Mouse (Mus musculus) thymus, postnatal 0 days (tissue): Measurements from ENCODE around the gene Slc22a8. TPM values are rescaled to one million over a fixed set of nuclear protein-coding genes. Genes with fewer than 3 reads are reported as not detected.

Experiments
- DNase-seq: peaks from one replicate; pipeline ENCODE4 v3.0.0-alpha.2; 2015; ENCODE audit warnings: low spot score
- polyA plus RNA-seq: library from polyadenylated mRNA; unstranded; fragments of >200 nt; fragmentation: Nextera tagmentation; extraction: Ambion mirVana; gene quantifications from 2 replicates; pipeline ENCODE4 v1.2.1, GENCODE M21; 2015

The Slc22a8 gene
- polyA plus RNA-seq, 1 experiment from 2014 or later = 0.22 TPM

DNA sequence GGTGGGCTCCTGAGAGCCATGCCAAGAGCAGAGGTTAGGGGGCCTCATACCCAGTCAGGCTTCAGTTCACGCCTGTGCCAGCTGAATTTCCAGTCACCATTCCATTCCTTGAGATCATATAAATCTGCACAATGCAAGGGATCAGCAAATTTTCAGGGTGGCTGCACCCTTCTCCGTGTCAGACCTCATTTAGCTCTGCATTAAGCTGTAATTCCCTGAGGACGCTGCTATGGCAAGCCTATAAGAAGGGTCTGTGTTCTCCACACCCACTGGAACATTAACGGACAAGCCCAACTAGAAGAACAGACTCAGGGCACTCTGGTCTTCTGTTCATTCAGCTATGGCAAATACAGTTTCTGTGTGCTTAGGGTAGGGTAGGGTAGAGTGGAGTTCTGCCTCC, 6.2 kb downstream of the Slc22a8 start:
- DNase-seq = no peak

DNA sequence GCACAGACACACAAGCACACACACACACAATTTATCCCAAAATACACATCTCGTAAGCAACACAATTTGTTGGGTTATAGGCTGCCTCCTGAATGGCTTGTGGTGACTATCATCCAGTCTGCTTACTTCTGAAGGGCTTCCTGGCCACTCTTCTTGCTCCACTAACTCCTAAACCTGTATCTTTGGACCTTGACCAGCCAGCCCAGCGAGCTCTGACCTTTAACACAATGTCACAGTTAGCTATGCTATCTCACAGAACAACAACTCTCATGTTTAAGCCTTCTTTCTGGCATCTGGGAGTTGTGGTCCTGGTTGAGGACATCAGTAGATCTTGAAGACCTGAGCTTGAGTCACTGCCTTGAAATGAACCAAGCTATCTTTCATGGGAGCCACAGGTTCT, 8.2 kb downstream of the Slc22a8 start:
- DNase-seq = no peak

DNA sequence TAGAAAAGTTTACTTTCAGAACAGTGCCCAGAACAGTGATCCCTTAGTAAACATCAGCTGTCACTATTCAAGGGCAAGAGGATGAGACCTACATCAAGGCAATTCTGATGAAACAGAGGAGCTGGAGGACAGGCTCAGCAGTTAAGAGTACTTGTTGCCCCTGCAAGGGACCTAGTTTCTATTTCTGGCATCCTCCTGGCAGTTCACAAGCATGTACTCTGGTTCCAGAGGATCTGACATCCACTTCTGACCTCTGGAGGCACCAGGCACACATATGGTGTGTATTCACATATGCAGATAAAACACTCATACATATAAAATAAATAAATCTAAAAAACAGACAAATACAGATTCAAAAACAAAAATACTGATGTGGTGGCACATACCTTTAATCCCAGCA, 10.9 kb downstream of the Slc22a8 start:
- DNase-seq = no peak

DNA sequence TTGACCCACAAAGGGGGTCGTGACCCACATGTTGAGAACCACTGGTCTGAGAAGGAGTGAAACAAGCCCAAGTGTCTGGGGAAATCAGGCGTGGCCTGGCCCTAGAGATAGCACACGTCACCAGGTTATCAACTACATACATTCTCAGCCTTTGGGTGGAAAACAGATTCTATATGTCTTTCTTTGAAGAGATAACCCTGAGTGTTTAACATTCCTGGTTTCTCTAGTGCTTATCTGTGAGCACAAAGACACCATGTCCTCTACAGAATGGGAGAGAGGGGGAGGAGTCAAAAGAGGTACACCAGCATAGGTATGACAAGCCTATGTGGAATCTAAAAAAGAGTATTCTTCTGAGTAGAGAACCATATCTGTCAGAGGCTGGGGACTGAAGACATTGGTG, 11.9 kb downstream of the Slc22a8 start:
- DNase-seq = no peak

DNA sequence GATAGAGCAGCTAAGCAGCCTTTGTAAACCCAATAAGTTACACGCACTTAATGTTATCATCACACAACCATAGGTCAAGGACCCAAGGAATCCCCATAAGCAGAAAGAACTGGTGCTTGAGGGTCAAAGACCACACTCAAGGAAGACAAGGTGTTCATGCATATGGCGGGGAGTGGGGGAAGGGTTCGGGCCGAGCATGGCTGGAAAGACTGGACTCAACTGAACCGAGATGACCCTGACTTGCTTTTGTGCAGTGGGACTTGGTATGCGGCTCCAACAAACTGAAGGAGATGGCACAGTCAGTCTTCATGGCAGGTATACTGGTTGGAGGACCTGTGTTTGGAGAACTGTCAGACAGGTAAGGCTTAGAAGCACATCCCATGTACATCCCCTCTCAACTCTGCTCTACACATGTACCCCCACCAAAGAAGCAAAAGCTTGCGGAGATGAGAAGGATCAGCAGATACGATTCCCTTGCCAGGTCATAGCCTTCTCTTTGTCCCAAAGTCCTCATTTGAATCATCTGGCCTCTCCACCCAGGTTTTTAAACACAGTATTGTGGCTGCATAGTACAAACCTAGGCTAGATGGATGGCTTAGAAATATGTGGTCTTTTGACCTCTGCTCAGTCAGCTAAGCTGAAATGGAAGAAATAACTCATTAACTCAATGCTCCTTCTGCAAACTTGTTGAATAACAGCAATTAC, 13.6 kb downstream of the Slc22a8 start:
- no peak for DNase-seq

DNA sequence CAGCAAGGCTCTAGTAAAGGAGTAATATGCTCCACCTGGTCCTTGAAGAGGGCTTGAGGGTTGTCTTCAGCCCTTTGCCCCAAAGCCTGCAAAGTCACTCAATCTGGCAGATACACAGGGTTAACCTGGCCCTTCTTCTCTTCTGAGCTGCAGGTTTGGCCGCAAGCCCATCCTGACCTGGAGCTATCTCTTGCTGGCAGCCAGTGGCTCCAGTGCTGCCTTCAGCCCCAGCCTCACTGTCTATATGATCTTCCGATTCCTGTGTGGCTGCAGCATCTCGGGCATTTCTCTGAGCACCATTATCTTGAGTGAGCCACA, 14.1 kb downstream of the Slc22a8 start:
- DNase-seq = no peak

DNA sequence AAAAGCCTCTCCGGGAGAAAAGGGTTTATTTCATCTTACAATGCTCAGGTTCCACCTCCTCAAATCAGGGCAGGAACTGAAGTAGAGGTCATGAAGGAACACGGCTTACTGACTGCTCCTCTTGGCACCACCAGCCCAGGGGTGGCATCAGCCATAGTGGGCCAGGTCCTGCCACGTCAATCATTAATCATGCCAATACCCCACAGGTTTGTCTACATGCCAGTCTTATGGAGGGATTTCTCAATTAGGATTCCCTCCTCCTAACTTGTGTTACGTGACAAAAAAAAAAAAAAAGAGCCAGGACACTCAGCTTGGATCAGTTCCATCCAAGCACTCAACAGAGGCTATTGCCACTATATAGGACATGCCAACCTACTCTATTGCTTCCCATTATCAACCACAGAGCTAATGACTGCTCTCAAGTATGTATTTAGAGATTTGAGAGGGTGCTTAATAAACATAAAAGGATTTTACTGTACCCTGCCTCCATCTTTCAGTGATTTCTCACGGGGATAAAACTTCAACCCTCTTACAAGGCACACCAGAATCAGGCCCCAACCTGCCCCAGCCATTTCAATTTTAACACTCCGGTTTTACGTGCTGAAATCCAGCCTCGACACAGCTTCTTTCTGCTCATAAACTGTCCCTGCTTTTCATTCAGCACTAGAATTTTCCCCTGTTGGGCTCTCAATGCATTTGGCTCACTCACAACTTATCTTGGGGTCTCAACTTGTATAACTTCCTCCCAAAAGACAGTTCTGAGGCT, 20.5 kb downstream of the Slc22a8 start:
- DNase-seq = no peak

DNA sequence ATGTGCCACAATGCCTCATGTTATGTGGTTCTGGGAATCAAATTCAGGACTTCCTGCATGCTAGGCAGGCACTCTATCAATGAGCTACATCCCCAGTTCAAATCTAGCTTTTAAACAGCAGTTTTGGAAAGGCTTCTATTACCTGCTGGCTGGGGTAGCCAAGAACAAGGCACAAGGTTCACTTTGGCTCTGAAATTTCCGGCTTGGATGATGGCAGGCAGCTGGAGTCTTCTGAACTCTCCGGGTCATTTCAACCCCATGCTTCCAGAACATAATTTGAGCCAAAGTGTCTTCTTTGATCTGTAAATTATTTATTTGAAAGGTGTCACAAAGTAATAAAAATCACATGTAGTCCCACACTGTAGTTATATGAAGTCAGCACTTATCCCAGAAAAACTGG, 22.1 kb downstream of the Slc22a8 start:
- DNase-seq = no peak

DNA sequence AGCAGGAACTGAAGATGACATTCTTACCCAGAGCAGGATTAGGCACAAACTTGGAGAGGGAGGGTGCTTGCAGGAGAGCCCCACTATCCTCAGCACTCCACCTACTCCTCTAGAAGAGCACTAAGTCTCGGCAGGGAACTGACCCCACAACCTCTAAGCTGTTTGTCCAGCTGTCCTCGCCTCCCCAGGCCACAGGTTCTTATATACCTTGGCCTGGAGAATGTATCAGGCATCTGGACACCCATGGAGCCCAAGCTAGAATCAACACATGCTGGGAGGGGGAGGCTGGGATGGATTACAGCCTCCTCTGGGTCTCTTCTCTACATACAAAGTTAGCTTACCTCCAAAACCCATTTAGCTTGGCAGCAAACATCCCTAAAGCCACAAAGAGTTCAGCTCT, 23.3 kb downstream of the Slc22a8 start:
- DNase-seq = no peak

DNA sequence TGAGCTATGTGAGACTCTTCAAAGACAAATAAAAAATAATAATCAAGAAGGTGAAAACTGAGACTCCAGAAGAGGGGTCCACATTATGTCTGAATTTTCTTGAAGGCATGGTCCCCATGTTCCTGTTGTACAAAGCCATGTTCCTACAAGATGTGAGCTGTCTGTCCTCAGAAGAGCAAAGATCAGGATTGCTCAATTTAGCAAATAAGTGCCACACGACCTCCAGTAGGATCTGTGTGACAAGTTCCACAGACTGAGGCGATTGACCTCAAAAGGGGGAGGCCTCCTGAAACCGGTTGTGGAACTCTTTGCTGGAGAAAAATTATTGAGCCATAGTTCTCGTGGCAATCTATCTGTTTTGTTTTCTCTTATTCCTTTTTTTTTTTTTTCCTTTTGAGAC, 25.3 kb downstream of the Slc22a8 start:
- DNase-seq = no peak

DNA sequence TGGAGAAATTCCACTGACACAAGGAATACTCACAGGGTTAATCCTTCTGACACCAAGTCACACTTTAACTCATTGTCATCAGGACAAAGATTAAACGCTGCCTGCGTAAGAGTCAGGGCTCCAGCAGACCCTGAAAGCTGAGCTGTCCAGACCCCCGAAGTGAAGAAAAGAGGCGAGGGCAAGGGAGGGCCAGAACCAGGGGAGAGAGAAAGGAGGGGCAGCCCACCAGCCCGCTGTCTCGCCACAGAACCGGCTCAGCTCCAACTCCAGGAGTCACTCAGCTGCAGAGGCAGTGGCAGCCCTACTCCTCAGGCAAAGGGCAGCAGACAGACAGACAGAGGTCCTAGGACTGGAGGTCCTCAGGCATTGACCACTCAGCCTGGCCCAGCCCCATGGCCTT, 26.9 kb downstream of the Slc22a8 start, which contains the start of gene Slc22a6:
Slc22a6 (plus strand) TSS at position 136 of the 400 bp plus-strand sequence.
- DNase-seq = no peak

DNA sequence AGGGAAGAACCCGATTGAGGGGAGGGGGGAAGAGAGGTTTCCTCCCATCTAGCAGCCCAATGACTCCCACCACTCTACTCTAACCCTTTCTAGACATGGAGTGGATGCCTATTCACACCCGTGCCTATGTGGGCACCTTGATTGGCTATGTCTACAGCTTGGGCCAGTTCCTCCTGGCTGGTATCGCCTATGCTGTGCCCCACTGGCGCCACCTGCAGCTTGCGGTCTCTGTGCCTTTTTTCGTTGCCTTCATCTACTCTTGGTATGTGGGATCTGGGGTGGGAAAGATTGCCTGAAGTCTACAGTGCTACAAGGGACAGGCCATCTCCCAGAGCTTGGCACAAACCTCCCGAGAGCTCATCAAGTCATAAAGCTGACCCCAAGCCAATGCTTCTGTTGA, 30.0 kb downstream of the Slc22a8 start:
- no peak for DNase-seq

DNA sequence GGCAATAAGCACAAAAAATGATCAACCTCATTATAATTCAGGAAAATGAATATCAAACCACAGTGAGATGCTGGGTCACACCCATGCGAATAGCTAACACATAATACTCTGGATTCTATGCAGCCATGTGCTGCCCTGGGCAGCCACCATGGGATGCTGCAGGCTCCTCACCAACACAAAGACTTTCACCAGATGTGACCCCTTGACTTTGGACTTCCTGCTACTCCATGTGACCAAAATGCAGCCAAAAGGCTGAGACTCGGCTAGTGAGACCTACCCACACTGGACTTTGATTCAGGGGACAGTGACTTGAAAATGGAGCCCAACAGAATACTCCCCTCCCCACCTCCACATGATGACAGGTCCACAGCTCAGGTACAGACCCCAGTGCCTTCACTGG, 39.2 kb downstream of the Slc22a8 start:
- DNase-seq = no peak

DNA sequence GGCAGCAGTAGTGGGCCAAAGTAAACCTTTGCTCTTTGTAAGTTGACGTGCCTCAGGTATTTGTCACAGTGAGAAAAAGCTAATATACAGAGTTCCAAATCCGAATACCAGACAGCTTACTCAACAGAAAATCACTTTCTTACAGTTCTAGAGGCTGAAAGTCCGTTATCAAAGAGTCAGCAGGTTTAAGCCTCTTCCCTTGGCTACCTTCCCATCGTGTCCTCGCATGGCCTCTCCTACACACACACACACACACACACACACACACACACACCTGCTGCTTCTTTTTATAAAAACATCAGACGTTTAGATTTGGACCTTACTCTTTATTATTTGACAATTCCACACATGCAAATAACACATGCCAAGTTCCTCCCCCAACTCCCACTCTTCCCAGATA, 39.8 kb downstream of the Slc22a8 start:
- DNase-seq = no peak

DNA sequence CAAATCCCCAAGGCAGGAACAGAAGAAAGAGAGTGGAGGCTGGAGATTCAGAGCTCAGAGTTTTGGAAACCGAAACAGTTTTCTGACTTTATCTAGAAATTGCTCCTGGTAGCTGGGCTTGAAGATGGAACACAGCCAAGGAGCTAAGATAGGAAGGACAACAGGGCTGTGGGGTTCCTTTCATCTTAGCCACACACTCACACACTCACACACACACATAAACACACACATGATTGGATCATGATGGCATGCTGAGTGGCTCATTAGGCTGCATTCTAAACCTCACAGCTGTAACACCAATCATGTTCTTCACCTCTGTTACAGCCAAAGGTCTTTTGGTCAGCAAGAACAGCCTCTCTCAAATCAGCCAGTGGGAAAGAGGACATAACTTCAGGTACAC, 41.0 kb downstream of the Slc22a8 start:
- no peak for DNase-seq

DNA sequence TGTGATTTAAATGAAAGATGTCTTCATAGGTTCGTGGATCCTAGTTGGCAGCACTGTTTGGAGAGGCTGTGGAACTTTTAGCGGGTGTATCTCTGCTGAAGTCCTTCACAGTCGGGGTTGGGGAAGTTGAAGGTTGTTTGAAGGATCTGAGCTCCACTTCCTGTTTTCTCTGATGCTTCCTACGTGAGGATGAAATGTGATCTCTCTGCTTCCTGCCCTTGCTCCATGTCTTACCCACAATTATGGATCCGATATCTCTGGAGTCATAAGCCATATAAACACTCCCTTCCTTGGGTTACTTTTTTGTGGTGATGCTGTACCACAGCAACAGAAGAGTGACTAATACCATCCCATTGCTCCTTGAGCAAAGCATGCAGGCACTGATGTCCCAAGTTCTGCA, 51.0 kb downstream of the Slc22a8 start:
- no peak for DNase-seq

DNA sequence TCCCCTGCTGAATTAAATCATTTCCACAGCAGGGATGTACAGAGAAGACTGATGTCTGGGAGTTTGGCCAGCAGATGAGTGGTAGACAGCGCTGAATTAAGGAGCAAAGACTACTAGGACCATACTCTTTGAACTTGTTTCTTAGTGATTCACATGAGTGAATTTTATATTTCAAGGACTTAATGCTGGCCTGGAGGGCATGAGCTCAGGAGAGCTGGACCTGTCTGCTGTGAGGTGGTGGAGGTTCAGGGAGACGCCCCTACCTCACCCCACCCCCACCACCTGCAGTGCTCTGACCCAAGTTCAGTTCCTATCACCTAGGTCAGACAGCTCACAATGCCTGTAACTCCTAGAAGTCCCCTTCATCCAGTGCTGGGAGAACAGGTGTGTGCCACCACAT, 55.3 kb downstream of the Slc22a8 start:
- no peak for DNase-seq

DNA sequence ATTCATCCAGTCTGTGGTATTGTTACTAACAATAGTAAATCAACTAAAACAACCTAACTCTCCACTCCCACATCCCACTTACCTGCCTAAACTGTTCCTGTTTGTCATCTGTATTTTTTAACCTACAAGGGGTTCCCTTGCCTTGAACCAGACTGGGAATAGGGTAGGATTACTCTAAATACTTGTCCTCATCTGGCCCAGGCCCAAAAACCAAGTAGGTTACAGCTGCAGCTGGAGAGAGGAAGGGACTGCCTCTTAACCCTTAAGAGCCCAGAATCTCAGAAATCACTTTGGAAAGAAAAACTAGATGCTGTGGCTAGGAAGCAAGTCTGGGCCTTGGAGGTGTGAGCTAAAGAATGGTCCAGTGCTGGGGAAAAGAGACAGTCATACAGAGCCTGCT, 64.8 kb downstream of the Slc22a8 start:
- no peak for DNase-seq

DNA sequence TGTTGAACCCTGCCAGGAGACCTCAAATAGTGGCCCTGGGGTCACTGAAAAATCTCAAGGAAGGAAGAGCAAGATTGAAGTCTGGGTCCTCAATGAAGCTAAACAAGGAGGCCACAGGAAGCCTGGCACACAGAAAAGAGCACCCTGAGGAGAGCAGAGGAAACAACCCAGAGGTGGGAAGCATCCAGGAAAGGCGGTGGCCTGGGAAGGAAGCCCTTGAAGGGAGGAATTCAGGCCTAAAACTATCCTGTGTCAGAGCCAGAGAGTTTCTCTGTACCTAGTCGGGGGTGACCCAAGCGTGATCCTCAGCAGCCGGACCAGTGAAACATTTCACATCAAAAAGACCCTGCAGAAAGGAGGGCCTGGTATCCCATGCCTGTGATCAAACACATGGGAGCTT, 65.3 kb downstream of the Slc22a8 start:
- DNase-seq = no peak
